Mouse (Mus musculus) intestine, embryonic 14.5 days (tissue): ENCODE measurements around the gene Mmp11. TPM values are rescaled to one million over a fixed set of nuclear protein-coding genes. Genes with fewer than 3 reads are reported as not detected.

ENCODE experiments used
- ATAC-seq: fragments of 200-750 bp; cut with Nextera tagmentation; replicated peaks from 2 replicates; pipeline ENCODE4 v1.8.0; 2017; ENCODE audit warnings: low read depth, moderate number of reproducible peaks, moderate TSS enrichment, moderate library complexity; ENCODE audit not compliant: low FRiP score, low TSS enrichment
- DNase-seq: peaks from one replicate; pipeline ENCODE4 v3.0.0-alpha.2; 2018; ENCODE audit warnings: low spot score
- H3K27ac ChIP-seq: fragments of 300-500 bp; sonication (generic); 2 replicates; pipeline ENCODE4 v1.5.1; 2014; ENCODE audit warnings: low read depth, mild to moderate bottlenecking, control low read depth
- H3K27me3 ChIP-seq: fragments of 300-500 bp; sonication (generic); replicated peaks from 2 replicates; pipeline ENCODE4 v1.6.1; 2014; ENCODE audit warnings: low read length, control low read depth; ENCODE audit not compliant: control insufficient read depth, insufficient read depth
- H3K36me3 ChIP-seq: fragments of 300-500 bp; sonication (generic); 2 replicates; pipeline ENCODE4 v1.6.1; 2014; ENCODE audit warnings: low read length, control low read depth; ENCODE audit not compliant: control insufficient read depth, insufficient read depth
- H3K4me1 ChIP-seq: fragments of 300-500 bp; sonication (generic); replicated peaks from 2 replicates; pipeline ENCODE4 v1.6.1; 2014; ENCODE audit warnings: low read length, control low read depth, mixed read lengths; ENCODE audit not compliant: control insufficient read depth, insufficient read depth
- H3K4me2 ChIP-seq: fragments of 300-500 bp; sonication (generic); 2 replicates; pipeline ENCODE4 v1.6.1; 2014; ENCODE audit warnings: low read length
- H3K4me3 ChIP-seq: fragments of 300-500 bp; sonication (generic); 2 replicates; pipeline ENCODE4 v1.5.1; 2014; ENCODE audit warnings: low read depth, low read length, control low read depth, mixed read lengths
- H3K9ac ChIP-seq: fragments of 300-500 bp; sonication (generic); 2 replicates; pipeline ENCODE4 v1.6.1; 2014; ENCODE audit warnings: mild to moderate bottlenecking, low read length
- H3K9me3 ChIP-seq: fragments of 300-500 bp; sonication (generic); 2 replicates; pipeline ENCODE4 v1.6.1; 2016; ENCODE audit warnings: low read length, control low read depth; ENCODE audit not compliant: control insufficient read depth
- WGBS: fragments of 180-500 bp; shearing (Covaris S2); extraction: QIAGEN DNeasy Blood & Tissue Kit; methylation state at CpG from one replicate; pipeline ENCODE4 v1.1.7; 2014; 5-methylcytosine and 5-hydroxymethylcytosine counted together
- polyA plus RNA-seq: library from polyadenylated mRNA; unstranded; fragments of >200 nt; fragmentation: Nextera tagmentation; extraction: Ambion mirVana; gene quantifications from 2 replicates; pipeline ENCODE4 v1.2.1, GENCODE M21; 2014

Mmp11 gene
- polyA plus RNA-seq: 40.9 and 56.8 TPM in 2 replicates

- Histone ChIP-seq H3K27ac (no peak within 1 kb of the TSS), H3K9ac (peak within 1 kb of the TSS; percentile 51), H3K4me1 (peaks cover 5% of the 10 kb centered on the region)
These were observed at the start of gene Mmp11 for GRCm38 (mm10) chr10:75935680-75936541. TSS of gene Mmp11 (minus strand) at chr10:75936496.

GRCm38 (mm10) chr10:75979432-75979831, 43.1 kb upstream of the Mmp11 start:
- Histone ChIP-seq H3K36me3 (no peaks in the 10 kb centered on the region), H3K4me3 (no peak overlapping the region), H3K27ac (no peak overlapping the region), H3K9ac (no peak overlapping the region), H3K4me1 (no peaks in the 10 kb centered on the region), H3K9me3 (no peaks in the 10 kb centered on the region), H3K4me2 (no peak overlapping the region), H3K27me3 (no peaks in the 10 kb centered on the region)
- WGBS: 88% methylated on average over 3 of the region's 3 CpGs
- no peak for DNase-seq
- ATAC-seq: no peak

More at GRCm38 (mm10) chr10:75935680-75936541, at the start of gene Mmp11:
- peaks cover 10% of the 10 kb centered on the region for H3K27me3 ChIP-seq
- H3K4me3 ChIP-seq: peak within 1 kb of the TSS; percentile 62
- ATAC-seq (peak; percentile 69), DNase-seq (peak; percentile 91)
- no peaks in the 10 kb centered on the region for H3K36me3 ChIP-seq
- no peaks in the 10 kb centered on the region for H3K9me3 ChIP-seq
- WGBS: 2% methylated on average over 51 of the region's 51 CpGs
- H3K4me2 ChIP-seq: peak within 1 kb of the TSS; percentile 80

DNA sequence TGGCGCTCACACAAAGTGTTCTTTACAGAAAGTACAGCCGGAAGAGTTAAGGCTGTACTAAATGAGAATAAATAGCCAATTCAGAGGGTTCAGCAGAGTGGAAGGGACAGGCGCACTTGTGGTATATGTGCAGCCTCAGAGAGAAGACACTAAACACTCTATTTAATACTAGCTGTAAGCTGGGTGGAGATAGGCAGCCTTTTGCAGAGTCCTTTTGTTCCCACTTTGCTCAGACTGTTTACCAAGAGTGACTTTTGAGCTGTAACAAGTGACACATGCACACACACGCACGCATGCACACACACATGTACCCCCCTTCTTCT, 42.5 kb upstream of the Mmp11 start:
- DNase-seq: no peak

DNA sequence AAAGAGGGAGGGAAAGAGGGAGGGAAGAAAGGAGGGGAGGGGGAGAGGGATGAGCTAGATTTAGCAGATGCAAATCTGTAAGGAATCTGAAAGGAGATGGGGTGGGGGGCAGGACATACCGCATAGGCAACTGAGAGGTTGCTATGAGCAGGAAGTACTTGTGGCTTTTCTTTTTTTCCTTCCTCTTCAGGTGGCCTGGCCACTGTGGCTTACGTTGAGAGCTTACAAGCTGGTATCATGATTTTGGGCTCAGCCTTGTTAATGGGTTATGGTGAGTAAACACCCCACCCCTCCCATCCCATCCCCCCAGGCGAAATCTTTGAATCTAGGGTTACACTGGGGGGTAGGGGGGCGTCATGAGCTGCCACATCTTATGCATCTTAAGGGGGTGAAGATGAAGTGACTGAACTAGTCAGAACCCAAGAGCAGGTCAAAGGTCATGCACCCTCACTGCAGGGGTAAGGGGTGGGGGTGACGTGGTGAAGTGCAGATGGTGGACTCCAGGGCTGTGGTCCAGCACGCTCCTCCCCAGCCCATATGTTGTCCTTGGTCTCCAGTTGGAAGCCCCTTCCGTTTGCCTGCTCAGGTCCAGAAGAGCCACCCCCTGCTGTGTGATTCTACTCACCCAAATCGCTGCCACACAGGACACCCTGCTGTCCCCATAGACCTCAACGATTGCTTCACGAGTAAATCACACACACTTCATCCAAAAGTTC, 42.0 kb upstream of the Mmp11 start:
- Histone ChIP-seq H3K9ac (no peak overlapping the region), H3K27ac (no peak overlapping the region), H3K27me3 (no peaks in the 10 kb centered on the region), H3K4me3 (no peak overlapping the region), H3K9me3 (no peaks in the 10 kb centered on the region), H3K4me2 (no peak overlapping the region), H3K4me1 (no peaks in the 10 kb centered on the region), H3K36me3 (no peaks in the 10 kb centered on the region)
- DNase-seq (no peak), ATAC-seq (no peak)
- WGBS: 51% methylated on average over 10 of the region's 10 CpGs

More for the DNA sequence above, 42.5 kb upstream of the Mmp11 start:
- H3K4me3 ChIP-seq: no peak overlapping the region
- no peaks in the 10 kb centered on the region for H3K9me3 ChIP-seq
- no peaks in the 10 kb centered on the region for H3K4me1 ChIP-seq
- H3K4me2 ChIP-seq: no peak overlapping the region
- no peaks in the 10 kb centered on the region for H3K27me3 ChIP-seq
- no peaks in the 10 kb centered on the region for H3K36me3 ChIP-seq
- ATAC-seq: no peak
- H3K9ac ChIP-seq: no peak overlapping the region
- WGBS: 89% methylated on average over 5 of the region's 5 CpGs
- no peak overlapping the region for H3K27ac ChIP-seq

DNA sequence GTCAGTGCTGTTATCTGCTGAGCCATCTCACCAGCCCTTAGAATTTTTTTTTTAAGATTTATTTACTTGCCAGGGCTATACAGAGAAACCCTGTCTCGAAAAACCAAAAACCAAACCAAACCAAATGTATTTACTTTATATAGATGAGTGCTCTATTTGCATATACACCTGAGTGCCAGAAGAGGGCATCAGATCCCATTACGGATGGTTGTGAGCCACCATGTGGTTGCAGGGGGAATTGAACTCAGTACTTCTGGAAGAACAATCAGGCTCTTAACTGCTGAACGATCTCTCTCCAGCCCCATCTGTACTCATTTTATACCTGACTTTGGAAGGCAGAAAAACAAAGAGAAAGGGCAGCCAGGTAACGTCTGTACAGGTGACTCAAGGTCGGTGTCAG, 38.9 kb upstream of the Mmp11 start:
- ATAC-seq (no peak), DNase-seq (no peak)
- Histone ChIP-seq H3K4me2 (no peak overlapping the region), H3K9ac (no peak overlapping the region), H3K36me3 (no peaks in the 10 kb centered on the region), H3K4me1 (no peaks in the 10 kb centered on the region), H3K27me3 (no peaks in the 10 kb centered on the region), H3K4me3 (no peak overlapping the region), H3K9me3 (no peaks in the 10 kb centered on the region), H3K27ac (no peak overlapping the region)
- WGBS: 79% methylated on average over 5 of the region's 5 CpGs

GRCm38 (mm10) chr10:75973846-75974245, 37.5 kb upstream of the Mmp11 start:
- H3K9ac ChIP-seq: no peak overlapping the region
- H3K27ac ChIP-seq: no peak overlapping the region
- no peaks in the 10 kb centered on the region for H3K27me3 ChIP-seq
- no peak overlapping the region for H3K4me3 ChIP-seq
- 92% methylated on average over 10 of the region's 10 CpGs for WGBS
- DNase-seq (no peak), ATAC-seq (no peak)
- H3K9me3 ChIP-seq: no peaks in the 10 kb centered on the region
- H3K4me1 ChIP-seq: no peaks in the 10 kb centered on the region
- H3K4me2 ChIP-seq: no peak overlapping the region
- no peaks in the 10 kb centered on the region for H3K36me3 ChIP-seq

DNA sequence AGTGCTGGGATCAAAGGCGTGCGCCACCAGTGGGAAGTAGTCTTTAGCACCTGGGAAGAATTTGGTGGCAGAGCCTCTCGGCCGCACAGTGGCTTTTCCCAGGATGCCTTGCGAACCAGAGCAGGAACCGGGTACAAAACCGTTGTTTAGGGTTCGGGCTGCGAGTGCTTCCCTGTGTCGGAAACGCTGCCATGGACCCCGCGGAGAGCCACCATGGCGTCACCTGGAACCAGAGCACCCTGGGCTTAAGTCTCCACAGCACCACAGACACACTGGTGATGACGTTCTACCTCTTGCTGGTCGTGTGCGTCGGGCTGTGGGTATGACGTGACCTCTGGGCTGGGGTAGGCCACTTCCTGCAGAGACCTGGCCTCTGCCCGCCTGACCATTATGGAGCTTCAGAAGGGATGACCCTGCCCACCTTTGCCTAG, 18.1 kb upstream of the Mmp11 start, which contains the start of gene Gm5134:
Gm5134 (plus strand) TSS at position 134 of the 431 bp plus-strand sequence.
- H3K9ac ChIP-seq: no peak within 1 kb of the TSS
- H3K9me3 ChIP-seq: no peaks in the 10 kb centered on the region
- H3K4me1 ChIP-seq: 0 out of 2 replicates have a peak, but pooled peaks cover 5% of the 10 kb centered on the region
- H3K4me3 ChIP-seq: peak within 1 kb of the TSS; percentile 11; the same call in 1 of the 2 replicates
- WGBS: 32% methylated on average over 20 of the region's 20 CpGs
- peak within 1 kb of the TSS; percentile 43 for H3K4me2 ChIP-seq
- H3K36me3 ChIP-seq: no peaks in the 10 kb centered on the region
- ATAC-seq (no peak), DNase-seq (no peak)
- no peaks in the 10 kb centered on the region for H3K27me3 ChIP-seq
- H3K27ac ChIP-seq: no peak within 1 kb of the TSS

DNA sequence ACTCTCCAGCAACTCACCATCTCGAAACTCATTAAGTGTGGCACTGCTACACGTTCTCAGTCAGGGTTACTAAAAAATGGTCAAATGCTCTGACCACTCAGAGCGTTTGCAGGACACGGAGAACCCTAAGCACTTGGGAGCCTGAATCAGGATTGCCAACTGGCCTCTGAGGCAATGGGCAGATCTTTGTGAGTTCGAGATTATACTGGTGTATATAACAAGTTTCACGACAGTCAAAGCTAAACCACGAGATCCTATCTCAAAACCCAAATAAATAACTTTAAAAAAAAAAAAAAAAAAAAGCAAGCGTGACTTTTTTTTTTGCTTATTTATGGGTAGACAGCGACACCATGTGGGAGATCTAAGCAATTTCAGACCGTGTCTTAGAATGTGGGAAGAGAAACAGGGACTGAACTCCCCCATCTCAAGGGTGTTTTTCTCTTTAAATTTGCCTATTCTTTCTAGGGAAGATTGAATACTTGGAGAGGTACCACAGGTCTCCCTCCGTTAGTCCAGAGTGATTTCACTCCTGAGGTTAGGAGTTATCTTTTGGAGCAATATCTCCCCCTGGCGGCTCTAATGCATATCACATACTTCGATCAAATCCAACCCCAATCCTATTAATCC, 15.2 kb upstream of the Mmp11 start:
- Histone ChIP-seq H3K9ac (peak overlapping the region; percentile 27), H3K4me1 (0 out of 2 replicates have a peak, but pooled peaks cover 5% of the 10 kb centered on the region), H3K36me3 (no peaks in the 10 kb centered on the region), H3K4me2 (peak overlapping the region; percentile 95), H3K9me3 (no peaks in the 10 kb centered on the region), H3K4me3 (peak overlapping the region; percentile 52), H3K27ac (no peak overlapping the region), H3K27me3 (no peaks in the 10 kb centered on the region)
- DNase-seq: peak; percentile 77
- ATAC-seq: 0 out of 2 replicates have a peak, but pooled peaks have one; percentile 10
- WGBS: 4% methylated on average over 13 of the region's 13 CpGs
